Mouse (Mus musculus): Measurements from ENCODE around the gene Pcyt1b.

The Pcyt1b gene

DNA sequence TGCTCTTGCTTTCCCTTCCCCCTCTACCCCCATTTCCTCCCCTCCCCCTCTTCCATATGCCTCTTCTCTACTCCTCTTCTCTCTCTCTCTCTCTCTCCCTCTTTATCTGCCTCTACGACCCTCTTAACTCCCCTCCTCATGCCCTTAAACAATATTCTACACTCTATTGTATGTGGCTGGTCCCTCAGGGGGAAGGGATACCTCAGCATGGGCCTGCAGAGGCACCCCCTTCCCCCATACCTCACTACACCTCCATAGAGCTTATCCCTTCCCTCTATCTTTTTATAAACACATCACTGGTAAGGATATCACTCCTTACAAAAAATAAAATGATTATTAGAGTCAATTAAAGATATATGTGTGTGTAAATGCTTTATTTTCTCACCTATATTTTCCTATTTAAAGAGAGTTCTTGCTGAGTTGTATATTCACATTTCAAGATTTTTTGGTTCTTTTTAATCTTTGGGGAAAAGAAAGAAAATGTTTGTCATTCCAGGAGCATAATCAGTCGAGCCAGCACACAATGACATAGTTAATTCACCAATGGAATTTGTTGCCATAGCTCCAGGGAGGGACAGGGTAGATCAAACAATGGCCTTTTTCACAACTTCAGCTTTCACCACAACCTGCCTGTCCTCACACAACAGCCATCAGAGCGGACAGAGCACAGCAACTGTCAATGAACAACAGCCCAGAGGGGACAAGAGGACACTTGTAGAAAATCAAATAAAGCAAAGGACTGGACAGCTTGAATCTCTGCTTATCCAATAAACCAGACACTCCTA, at the start of gene Pcyt1b:
TSS of gene Pcyt1b (plus strand) at position 646 of the 785 bp plus-strand sequence.
- no peak for DNase-seq

DNA sequence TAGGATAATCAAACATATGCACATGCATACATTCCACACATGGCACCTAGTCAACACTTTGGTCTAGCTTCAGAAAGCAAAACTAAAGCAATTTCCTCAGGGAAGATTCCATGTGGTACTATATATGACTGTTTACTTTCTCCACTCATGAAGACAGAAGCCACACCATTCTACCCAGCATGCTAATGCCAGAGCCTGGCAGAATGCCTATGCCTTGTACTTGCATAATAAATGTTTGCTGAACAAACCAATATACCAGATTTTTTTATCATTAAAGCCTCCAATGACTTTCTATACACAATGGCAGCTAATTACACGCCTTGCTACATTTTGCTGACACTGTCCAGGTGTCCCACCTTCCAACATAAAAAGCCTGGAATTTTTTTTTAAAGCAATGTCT, 24.4 kb upstream of the Pcyt1b start:
- DNase-seq, result no peak

DNA sequence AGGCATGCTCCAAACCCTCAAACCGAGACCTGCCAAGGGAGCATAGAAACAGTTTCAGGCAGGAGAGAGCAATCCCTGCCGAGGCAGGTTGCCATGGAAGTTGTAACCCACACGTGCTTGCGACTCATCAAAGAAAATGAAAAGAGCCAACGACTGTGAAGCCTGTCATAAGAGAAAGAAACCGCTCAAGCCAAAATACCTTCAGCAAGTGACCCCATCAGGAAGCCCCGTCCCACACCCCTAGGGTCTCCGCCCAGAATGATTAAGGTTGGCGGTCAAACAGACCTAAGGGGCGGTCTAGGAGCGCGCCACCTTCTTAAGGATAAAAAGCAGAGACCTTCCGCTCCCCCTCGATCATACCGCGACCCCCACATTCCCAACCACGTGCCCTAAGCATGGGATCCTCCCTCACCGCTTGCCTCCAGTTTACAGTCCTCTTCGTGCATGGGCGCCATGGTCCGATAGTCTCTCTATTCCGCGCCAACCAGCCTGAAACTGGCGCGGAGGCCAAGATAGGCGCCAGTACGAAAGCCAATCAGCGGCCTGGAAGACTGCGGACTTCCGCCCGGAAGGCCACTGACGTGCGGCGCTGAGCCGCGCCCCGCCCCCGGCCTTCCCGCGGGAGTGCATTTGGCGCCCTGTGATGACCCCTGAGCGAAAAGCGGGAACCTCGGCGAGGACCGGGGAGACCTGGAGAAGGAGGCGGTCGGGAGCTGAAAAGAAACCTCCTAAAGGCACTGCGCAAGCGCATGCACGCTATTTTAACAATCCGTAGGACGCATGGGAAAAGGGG, 22.8 kb upstream of the Pcyt1b start, which contains the start of gene Pola1:
TSS of gene Pola1 (minus strand) at position 499 of the 793 bp plus-strand sequence.
- peak; percentile 87 to 89 for DNase-seq

DNA sequence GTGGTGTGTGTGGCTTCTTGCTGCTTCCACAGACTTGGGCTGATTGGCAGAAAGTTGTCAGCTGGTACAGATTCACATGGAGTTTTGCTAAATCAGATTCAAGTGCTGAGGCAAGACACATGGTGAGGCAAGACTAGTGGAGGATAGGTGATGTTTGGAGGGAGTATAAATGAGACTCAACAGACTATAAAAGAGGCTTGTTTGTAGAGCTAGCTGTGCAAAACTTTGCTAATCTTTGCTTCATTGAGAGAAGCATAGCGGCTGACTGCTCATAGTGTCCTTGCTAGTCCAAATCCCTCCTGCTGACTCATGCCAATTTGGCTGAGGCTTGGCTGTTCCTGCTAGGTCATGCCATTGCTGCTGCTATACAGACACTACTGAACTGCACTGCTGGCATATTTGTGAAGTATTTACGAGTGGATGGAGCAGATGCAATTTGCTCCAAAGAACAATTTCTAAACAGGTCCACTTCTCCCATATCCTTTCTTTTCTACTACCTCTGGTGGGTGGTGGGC, 19.7 kb upstream of the Pcyt1b start:
- no peak for DNase-seq

GRCm38 (mm10) chrX:93643600-93643999, 11.1 kb upstream of the Pcyt1b start:
- DNase-seq, result no peak

- DNase-seq, result no peak
Measured at GRCm38 (mm10) chrX:93644022-93644421, 10.6 kb upstream of the Pcyt1b start.

DNA sequence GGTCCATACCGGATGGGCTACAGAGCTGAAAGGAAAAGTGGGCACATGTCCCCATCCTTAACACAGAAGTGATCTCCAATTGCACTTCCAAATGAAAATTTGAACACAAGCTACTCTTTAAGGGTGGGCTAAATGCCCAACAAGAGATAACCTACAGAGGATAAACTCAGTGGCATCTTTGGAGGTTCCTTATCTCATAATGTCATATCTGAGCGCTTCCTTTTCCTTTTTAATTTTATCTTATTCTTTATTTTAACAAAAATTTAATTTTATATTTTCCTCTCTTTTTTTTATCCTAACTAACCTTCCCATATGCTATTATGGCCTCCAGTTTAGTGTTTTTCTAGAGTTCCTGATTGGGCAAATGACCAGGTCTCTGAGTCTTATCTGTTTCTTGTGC, 3.9 kb upstream of the Pcyt1b start:
- no peak for DNase-seq

DNA sequence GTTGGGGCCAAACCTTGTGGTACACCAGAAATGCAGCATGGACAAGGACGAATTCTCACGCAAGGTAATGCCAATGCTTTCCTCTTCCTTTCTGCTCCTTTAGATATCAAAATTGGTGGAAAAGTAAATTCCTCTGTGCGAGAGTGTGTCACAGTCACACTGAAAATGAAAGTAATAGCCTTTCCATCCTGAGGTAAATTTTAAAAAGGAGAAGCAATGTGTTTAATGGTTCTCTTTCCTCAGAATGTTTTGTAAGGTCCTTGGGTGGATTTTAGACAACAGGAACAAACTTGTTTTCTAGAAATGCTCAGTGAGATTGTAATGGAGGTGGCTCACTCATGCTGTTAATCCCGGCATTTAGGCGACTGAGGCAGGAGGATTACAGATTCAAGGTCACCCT, 490 bp downstream of the Pcyt1b start:
- no peak for DNase-seq

DNA sequence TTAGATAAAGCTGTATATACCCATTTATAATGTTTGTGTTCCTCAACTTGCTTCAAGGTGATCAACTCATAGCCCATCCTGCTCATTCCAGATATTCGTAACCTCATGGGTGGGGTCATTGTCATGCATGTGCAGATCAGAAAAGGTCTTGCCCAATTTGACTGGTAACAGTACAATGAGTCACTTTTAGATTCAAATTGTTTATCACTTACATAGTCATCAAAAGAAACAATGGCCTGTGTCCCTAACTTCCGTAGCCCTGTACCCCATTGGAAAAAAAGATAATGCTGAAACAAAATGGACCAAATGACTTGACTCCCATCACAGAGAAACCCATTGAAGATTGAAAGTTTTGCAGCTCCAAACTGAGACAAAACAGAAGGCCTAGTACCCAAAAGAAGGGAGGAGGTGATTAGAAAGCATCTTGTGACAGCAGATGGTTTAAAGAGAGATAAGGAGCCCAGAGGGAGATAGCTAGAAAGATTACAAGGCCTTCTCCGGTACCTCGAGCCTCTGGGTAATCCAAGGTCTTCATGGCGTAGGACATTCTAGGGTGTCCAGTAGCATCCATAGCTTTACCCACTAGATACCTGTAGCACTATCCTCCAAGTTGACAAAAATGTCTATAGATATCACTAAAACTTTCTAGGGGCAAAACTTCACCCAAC, 9.4 kb downstream of the Pcyt1b start:
- no peak for DNase-seq

GRCm38 (mm10) chrX:93664787-93665186, 10.1 kb downstream of the Pcyt1b start:
- DNase-seq, result no peak

DNA sequence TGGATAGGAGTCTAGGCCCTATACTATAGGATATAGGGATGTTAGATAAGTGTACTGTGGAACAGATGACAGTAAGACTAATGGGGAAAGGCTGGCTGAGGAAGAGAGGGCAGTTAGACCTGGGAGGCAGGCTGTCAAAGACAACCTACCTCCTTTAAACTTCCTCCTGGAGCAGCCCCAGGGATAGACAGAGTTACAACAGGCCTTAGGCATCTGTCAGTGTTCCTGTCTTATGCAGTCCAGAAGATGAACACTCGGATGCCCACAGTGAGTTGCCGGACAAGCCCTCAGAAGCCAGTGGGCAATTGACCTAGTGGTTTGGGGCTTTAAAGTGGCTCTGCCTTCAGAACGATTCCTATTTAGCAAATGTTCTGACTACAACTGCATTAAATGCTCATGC, 19.8 kb downstream of the Pcyt1b start:
- no peak for DNase-seq

GRCm38 (mm10) chrX:93674836-93675795, 20.5 kb downstream of the Pcyt1b start:
- DNase-seq, result peak; percentile 21 to 33

DNA sequence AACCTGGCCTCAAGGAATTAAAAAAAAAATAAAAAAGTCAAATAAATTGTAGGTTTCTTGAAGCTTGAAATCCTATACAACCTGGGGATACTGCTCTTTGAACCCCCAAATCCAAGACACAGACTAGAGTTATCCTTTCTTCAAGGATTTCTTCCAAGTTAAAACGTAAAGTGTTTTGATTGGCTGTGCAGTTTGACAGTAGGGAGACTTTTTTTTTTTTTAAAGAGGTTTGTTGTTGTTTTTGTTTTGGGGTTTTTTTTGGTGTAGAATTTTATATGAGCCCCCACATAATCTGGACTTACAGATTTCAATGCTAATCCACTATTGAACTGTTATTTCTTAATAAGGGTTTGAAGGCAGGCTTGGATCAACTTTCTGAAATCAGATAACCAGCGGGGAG, 21.6 kb downstream of the Pcyt1b start:
- no peak for DNase-seq

DNA sequence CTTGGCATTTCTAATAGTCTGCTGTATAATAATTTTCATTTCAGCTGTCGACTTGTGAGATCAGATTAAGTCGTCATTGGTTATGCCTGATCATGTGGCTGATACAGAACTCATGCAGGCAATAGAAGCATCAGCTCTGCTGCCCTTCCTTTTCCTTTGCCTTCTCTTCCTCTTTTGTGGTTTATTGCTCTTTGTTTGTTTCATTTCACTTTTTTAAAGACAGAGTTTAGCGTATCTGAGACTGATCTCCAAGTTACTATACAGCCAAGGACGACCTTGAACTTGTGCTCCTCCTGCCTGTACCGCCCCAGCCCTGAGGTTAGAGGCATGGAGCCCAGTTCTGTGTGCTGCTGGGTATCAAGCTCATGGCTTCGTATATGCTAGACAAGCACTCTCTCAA, 34.6 kb downstream of the Pcyt1b start:
- no peak for DNase-seq

DNA sequence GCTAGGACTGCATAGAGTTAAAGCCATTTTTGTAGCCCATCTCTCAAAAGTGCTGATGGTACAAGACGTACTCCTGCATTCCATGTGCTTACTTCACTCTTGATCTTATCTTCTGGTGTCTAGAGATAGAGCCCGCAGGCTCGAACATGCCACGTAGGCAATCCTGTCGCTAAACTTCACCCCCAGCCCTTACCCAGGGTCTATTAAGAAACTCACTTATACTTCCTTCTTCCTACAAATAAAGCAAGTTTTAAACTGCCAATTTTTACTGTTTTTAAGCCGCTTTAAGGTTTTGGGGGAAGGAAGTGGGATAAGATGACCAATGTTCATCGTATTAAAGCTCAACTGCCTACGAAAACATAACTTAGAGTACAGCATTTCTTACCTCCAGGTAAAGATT, 36.0 kb downstream of the Pcyt1b start:
- DNase-seq, result no peak

- no peak for DNase-seq
Measured at GRCm38 (mm10) chrX:93697596-93697995, 42.9 kb downstream of the Pcyt1b start.

DNA sequence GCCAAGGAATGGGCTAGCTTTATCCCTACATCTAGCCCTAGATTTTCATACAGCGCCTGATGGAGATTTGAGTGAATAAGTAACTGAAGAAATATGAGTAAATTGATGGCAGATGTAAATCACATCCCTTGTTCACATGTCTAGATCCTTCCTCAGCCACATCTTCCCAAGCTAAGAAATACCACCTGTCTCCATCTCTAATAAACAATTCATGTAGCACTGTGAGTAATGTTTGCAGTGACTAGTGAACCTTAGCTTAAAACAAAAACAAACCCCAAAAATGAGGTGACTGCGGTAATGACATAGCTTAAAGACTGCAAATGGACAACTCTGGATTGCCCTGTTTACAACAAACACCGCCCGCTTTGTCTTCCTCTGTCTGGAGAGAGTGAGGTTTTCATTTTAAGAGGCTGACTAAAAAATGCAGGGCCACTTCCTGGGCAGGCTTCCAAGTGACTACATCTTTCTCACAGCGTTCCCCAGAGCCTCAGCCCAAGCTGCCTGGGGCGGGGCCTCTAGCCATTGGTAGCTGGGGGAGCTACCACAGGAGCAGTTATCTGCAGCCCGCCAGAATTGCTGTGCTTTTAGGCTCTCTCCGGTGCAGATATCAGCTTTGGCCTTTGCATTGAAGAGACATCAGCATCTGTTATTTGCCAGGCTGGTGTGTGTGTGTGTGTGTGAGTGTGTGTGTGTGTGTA, 46.0 kb downstream of the Pcyt1b start:
- peak; percentile 24 to 28 for DNase-seq

- no peak for DNase-seq
Measured at GRCm38 (mm10) chrX:93712566-93712965, 57.9 kb downstream of the Pcyt1b start.

DNA sequence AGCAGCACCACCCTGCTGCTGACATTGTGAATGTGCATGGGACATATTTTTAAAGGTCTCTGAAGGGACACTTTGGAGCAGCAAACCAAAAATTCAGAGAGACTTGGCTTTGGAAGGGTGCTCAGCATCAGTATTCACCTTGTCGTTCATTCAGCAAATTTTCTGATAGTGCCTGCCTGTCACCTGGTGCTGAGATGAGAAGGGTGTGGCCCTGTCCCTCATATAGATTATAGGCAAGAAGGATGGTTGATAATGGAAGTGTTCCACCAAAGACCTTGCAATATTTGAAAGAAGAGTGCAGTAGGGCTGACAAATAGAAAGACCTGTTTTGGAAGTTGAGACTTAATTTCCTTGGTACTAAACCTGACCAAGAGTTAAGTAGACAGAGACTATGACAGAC, 74.9 kb downstream of the Pcyt1b start:
- DNase-seq, result no peak

- no peak for DNase-seq
Measured at GRCm38 (mm10) chrX:93730854-93731253, 76.2 kb downstream of the Pcyt1b start.

GRCm38 (mm10) chrX:93732407-93732806, 77.7 kb downstream of the Pcyt1b start:
- no peak for DNase-seq
